Comparison of ENCODE assay signal across 8 mouse cellular contexts in genomic region chr3:132086461-132086860, GRCm38 (mm10). TPM values are rescaled to one million over a fixed set of nuclear protein-coding genes. Genes with fewer than 3 reads are reported as not detected.
DNase-seq lines count a peak whose midpoint lies in the region; ATAC-seq and TF ChIP-seq lines count a peak whose summit lies in the region.

No protein-coding gene starts in this region.

- peak overlapping the region; percentile 63 for H3K27ac ChIP-seq in gastrocnemius, adult 2 months
- no peak overlapping the region for H3K27ac ChIP-seq in liver, embryonic 15.5 days (replicated peaks)

- intact Hi-C loops in gastrocnemius, adult 2 months (cut with DNase I) = no loop called here

- no peak for ATAC-seq in liver, embryonic 15.5 days (ENCODE audit: insufficient read depth)

- 0 out of 2 replicates have a peak overlapping the region, but pooled peaks have one; percentile 48 for H3K4me2 ChIP-seq in liver, embryonic 15.5 days

- no peaks in the 10 kb centered on the region for H3K36me3 ChIP-seq in liver, embryonic 15.5 days (replicated peaks)

- peak overlapping the region; percentile 69 for H3K4me3 ChIP-seq in gastrocnemius, adult 2 months
- no peak overlapping the region for H3K4me3 ChIP-seq in liver, embryonic 15.5 days (replicated peaks)

- H3K4me1 ChIP-seq in liver, embryonic 15.5 days (replicated peaks) = peaks cover 7% of the 10 kb centered on the region; the same call in 1 of the 2 replicates

- no peaks in the 10 kb centered on the region for H3K9me3 ChIP-seq in liver, embryonic 15.5 days (replicated peaks)

- H3K9ac ChIP-seq in liver, embryonic 15.5 days = no peak overlapping the region

- 22% methylated on average over 5 of the region's 5 CpGs for WGBS in liver, embryonic 15.5 days (ENCODE audit: insufficient replicate concordance)

- TF ChIP-seq CTCF in gastrocnemius, adult 2 months (IDR thresholded peaks at IDR 0.05) = no peak

- peaks cover 34% of the 10 kb centered on the region for H3K27me3 ChIP-seq in liver, embryonic 15.5 days

- DNase-seq in gastrocnemius, adult 2 months = no peak
- DNase-seq in gastrocnemius, postnatal 4 days (ENCODE audit: low spot score in 2 of 2) = no peak
- DNase-seq in retina, embryonic 14.5 days (ENCODE audit: low spot score) = peak; percentile 11
- no peak for DNase-seq in retina, postnatal 1 day
- DNase-seq in right cerebral cortex, postnatal 36 days (ENCODE audit: low spot score in 2 of 2) = no peak
- DNase-seq in testis, postnatal 10 days (ENCODE audit: low spot score) = no peak
- DNase-seq in right cerebral cortex, adult 2 months (ENCODE audit: low spot score in 2 of 2) = no peak

RNA-seq across cellular contexts. Expression of gene Dkk2, which starts 1.4 kb away (rescaled TPM):
- 1 to 10 TPM; 3.3 to 5.1 TPM for total RNA-seq in gastrocnemius, adult 2 months (2021)
- 10 to 100 TPM; 19.7 to 22.5 TPM for total RNA-seq in gastrocnemius, postnatal 4 days (2021)
- 0.40 and 0.44 TPM in 2 replicates for polyA plus RNA-seq in liver, embryonic 15.5 days (2015; fragmentation: Nextera tagmentation; extraction: Ambion mirVana)
